ENCODE assay signal across 9 mouse cellular contexts in the genomic region with DNA sequence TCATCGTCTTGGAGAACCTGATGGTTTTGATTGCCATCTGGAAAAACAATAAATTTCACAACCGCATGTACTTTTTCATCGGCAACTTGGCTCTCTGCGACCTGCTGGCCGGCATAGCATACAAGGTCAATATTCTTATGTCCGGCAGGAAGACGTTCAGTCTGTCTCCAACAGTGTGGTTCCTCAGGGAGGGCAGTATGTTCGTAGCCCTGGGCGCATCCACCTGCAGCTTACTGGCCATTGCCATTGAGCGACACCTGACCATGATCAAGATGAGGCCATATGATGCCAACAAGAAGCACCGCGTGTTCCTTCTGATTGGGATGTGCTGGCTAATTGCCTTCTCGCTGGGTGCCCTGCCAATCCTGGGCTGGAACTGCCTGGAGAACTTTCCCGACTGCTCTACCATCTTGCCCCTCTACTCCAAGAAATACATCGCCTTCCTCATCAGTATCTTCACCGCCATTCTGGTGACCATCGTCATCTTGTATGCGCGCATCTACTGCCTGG. TPM values are rescaled to one million over a fixed set of nuclear protein-coding genes. Genes with fewer than 3 reads are reported as not detected.
DNase-seq lines count a peak whose midpoint lies in the region; ATAC-seq and TF ChIP-seq lines count a peak whose summit lies in the region.
"Had no signal": no experiment of that assay in that cellular context is flagged by ENCODE, and none has a peak within 500 bp of the region (broad histone marks: within the 10 kb centered on the region; RNA-seq: fewer than 3 reads in every experiment).

No protein-coding gene starts in this region.

- peaks cover 11% of the 10 kb centered on the region for H3K9me3 ChIP-seq in heart, embryonic 12.5 days (replicated peaks)
- no peaks in the 10 kb centered on the region for H3K9me3 ChIP-seq in limb, embryonic 14.5 days (ENCODE audit: control insufficient read depth, low read length)
- H3K9me3 ChIP-seq in stomach, postnatal 0 days (ENCODE audit: control insufficient read depth, low read length): no peaks in the 10 kb centered on the region

- H3K4me2 ChIP-seq in heart, embryonic 12.5 days: peak overlapping the region; percentile 44
- H3K4me2 ChIP-seq in limb, embryonic 14.5 days (replicated peaks; ENCODE audit: low read depth, low read length, severe bottlenecking): peak overlapping the region; percentile 29; the same call in 1 of the 2 replicates
- peak overlapping the region; percentile 29 for H3K4me2 ChIP-seq in stomach, postnatal 0 days (replicated peaks; ENCODE audit: low read depth)

- TF ChIP-seq EP300 in stomach, postnatal 0 days (optimal IDR thresholded peaks at IDR 0.05): no peak

- no peak for TF ChIP-seq CTCF in stomach, postnatal 0 days (IDR thresholded peaks at IDR 0.05; ENCODE audit: low read depth)

- WGBS in heart, embryonic 12.5 days: 69% methylated on average over 19 of the region's 19 CpGs
- WGBS in limb, embryonic 14.5 days: 78% methylated on average over 19 of the region's 19 CpGs
- WGBS in stomach, postnatal 0 days: 74% methylated on average over 19 of the region's 19 CpGs

- no peak for TF ChIP-seq POLR2A in limb, embryonic 14.5 days (IDR thresholded peaks at IDR 0.05; ENCODE audit: borderline replicate concordance, extremely low read depth, insufficient read depth, insufficient read length)

- peaks cover 36% of the 10 kb centered on the region for H3K36me3 ChIP-seq in heart, embryonic 12.5 days
- H3K36me3 ChIP-seq in limb, embryonic 14.5 days (ENCODE audit: control insufficient read depth, insufficient read depth, low read length): peaks cover 83% of the 10 kb centered on the region
- no peaks in the 10 kb centered on the region for H3K36me3 ChIP-seq in stomach, postnatal 0 days (ENCODE audit: control insufficient read depth, insufficient read depth, low read length)

- no peak for ATAC-seq in heart, embryonic 12.5 days (ENCODE audit: insufficient number of reproducible peaks, low FRiP score)
- no peak for ATAC-seq in limb, embryonic 14.5 days (ENCODE audit: low FRiP score, low read depth)
- ATAC-seq in stomach, postnatal 0 days (ENCODE audit: low FRiP score, low TSS enrichment): no peak

- peak overlapping the region; percentile 40; the same call in 1 of the 2 replicates for H3K9ac ChIP-seq in heart, embryonic 12.5 days
- no peak overlapping the region for H3K9ac ChIP-seq in limb, embryonic 14.5 days (ENCODE audit: low read depth, low read length, severe bottlenecking)
- 0 out of 2 replicates have a peak overlapping the region, but pooled peaks have one; percentile 35 for H3K9ac ChIP-seq in stomach, postnatal 0 days (ENCODE audit: low read length)

- DNase-seq in heart, adult 18-20 months: no peak
- peak; percentile 45 for DNase-seq in right cerebral cortex, postnatal 4 days
- no peak for DNase-seq in right cerebral cortex, adult 18-20 months
- DNase-seq in limb, embryonic 14.5 days (ENCODE audit: low spot score): no peak
- DNase-seq in stomach, postnatal 0 days (ENCODE audit: low spot score): no peak
- DNase-seq in urinary bladder, postnatal 10 days (ENCODE audit: low spot score): no peak
- DNase-seq in urinary bladder, adult 18-20 months (ENCODE audit: low spot score in 2 of 2): no peak

- H3K4me1 ChIP-seq in heart, embryonic 12.5 days (replicated peaks): peaks cover 13% of the 10 kb centered on the region
- peaks cover 13% of the 10 kb centered on the region for H3K4me1 ChIP-seq in limb, embryonic 14.5 days (ENCODE audit: control insufficient read depth, insufficient read depth, low read length)
- H3K4me1 ChIP-seq in stomach, postnatal 0 days (replicated peaks; ENCODE audit: control insufficient read depth, insufficient read depth): no peaks in the 10 kb centered on the region

- H3K27ac ChIP-seq in heart, embryonic 12.5 days (ENCODE audit: poor library complexity, severe bottlenecking): no peak overlapping the region
- H3K27ac ChIP-seq in limb, embryonic 14.5 days (replicated peaks; ENCODE audit: low read depth, low read length): no peak overlapping the region
- no peak overlapping the region for H3K27ac ChIP-seq in stomach, postnatal 0 days (replicated peaks)

- no peaks in the 10 kb centered on the region for H3K27me3 ChIP-seq in heart, embryonic 12.5 days (replicated peaks)
- no peaks in the 10 kb centered on the region for H3K27me3 ChIP-seq in limb, embryonic 14.5 days (ENCODE audit: control insufficient read depth, insufficient read depth, low read length)
- no peaks in the 10 kb centered on the region for H3K27me3 ChIP-seq in stomach, postnatal 0 days (ENCODE audit: control insufficient read depth, insufficient read depth, low read length)
- H3K27me3 ChIP-seq: CH12.LX had no signal

- no peak overlapping the region for H3K4me3 ChIP-seq in heart, embryonic 12.5 days
- no peak overlapping the region for H3K4me3 ChIP-seq in limb, embryonic 14.5 days (replicated peaks; ENCODE audit: low read length)
- no peak overlapping the region for H3K4me3 ChIP-seq in stomach, postnatal 0 days (ENCODE audit: low read depth, low read length)

RNA-seq across cellular contexts. Expression of a gene that starts 10.6 kb away (rescaled TPM):
- polyA plus RNA-seq in heart, embryonic 12.5 days (2016; fragmentation: Nextera tagmentation; extraction: Ambion mirVana): 18.7 and 19.3 TPM in 2 replicates
- total RNA-seq in heart, adult 18-20 months (2021): 10 to 100 TPM; 11.5 to 12.7 TPM
- 74.0 and 96.9 TPM in 2 replicates for polyA plus RNA-seq in limb, embryonic 14.5 days (2012; rRNA removed)
- polyA plus RNA-seq in limb, embryonic 14.5 days (2014; fragmentation: Nextera tagmentation; extraction: Ambion mirVana): 113 and 135 TPM in 2 replicates
- polyA plus RNA-seq in stomach, postnatal 0 days (2015; fragmentation: Nextera tagmentation; extraction: Ambion mirVana): 7.2 and 8.1 TPM in 2 replicates
